Mouse (Mus musculus) liver, embryonic 14.5 days (tissue): Measurements from ENCODE around the gene Ecsit. TPM values are rescaled to one million over a fixed set of nuclear protein-coding genes. Genes with fewer than 3 reads are reported as not detected.
"Not testable (repeated sequence)": the region's sequence is repeated elsewhere in the genome, so short reads cannot be mapped to it uniquely, and the experiment has no call there.

Source experiments
- ATAC-seq: fragments of 200-750 bp; cut with Nextera tagmentation; 2 replicates; pipeline ENCODE4 v1.8.0; 2017; ENCODE audit warnings: moderate number of reproducible peaks, mild to moderate bottlenecking, moderate library complexity; ENCODE audit not compliant: insufficient read depth
- DNase-seq, 3 experiments: peaks; one replicate each; pipeline ENCODE4 v3.0.0-alpha.2; 2012 to 2013; ENCODE audit warnings: low read depth in 3 of 3, low spot score in 3 of 3
- H3K27ac ChIP-seq: fragments of 300-500 bp; sonication (generic); 2 replicates; pipeline ENCODE4 v1.5.1; 2014; ENCODE audit warnings: moderate library complexity, mild to moderate bottlenecking, control low read depth, inconsistent platforms
- H3K27me3 ChIP-seq: fragments of 300-500 bp; sonication (generic); 2 replicates; pipeline ENCODE4 v1.6.1; 2014; ENCODE audit warnings: mild to moderate bottlenecking, low read length, moderate library complexity; ENCODE audit not compliant: control insufficient read depth, insufficient read depth
- H3K36me3 ChIP-seq: fragments of 300-500 bp; sonication (generic); replicated peaks from 2 replicates; pipeline ENCODE4 v1.6.1; 2014; ENCODE audit warnings: low read depth; ENCODE audit not compliant: control insufficient read depth, insufficient read depth
- H3K4me1 ChIP-seq, 2 experiments: fragments of 200-500 bp in 1 of 2; fragments of 300-500 bp in 1 of 2; sonication (generic) in 1 of 2; replicated peaks; 2 replicates each; pipeline ENCODE4 v1.6.1; 2012 to 2014; ENCODE audit warnings: antibody characterized with exemption in 1 of 2, inconsistent platforms in 1 of 2, low read length in 1 of 2; ENCODE audit not compliant: control insufficient read depth in 2 of 2, insufficient read depth in 2 of 2
- H3K4me2 ChIP-seq: fragments of 300-500 bp; sonication (generic); 2 replicates; pipeline ENCODE4 v1.6.1; 2014; ENCODE audit warnings: low read depth, mild to moderate bottlenecking, control low read depth, moderate library complexity
- H3K4me3 ChIP-seq, 2 experiments: fragments of 200-500 bp in 1 of 2; fragments of 300-500 bp in 1 of 2; sonication (generic) in 1 of 2; 2 replicates each; pipeline ENCODE4 v1.5.1; 2012 to 2014; ENCODE audit warnings: low read depth in 2 of 2, low read length in 2 of 2, mild to moderate bottlenecking in 2 of 2, control low read depth in 1 of 2, inconsistent platforms in 1 of 2, moderate library complexity in 1 of 2; ENCODE audit not compliant: insufficient read depth in 1 of 2
- H3K9ac ChIP-seq: fragments of 300-500 bp; sonication (generic); replicated peaks from 2 replicates; pipeline ENCODE4 v1.6.1; 2014; ENCODE audit warnings: mild to moderate bottlenecking, control low read depth, moderate library complexity
- H3K9me3 ChIP-seq: fragments of 300-500 bp; sonication (generic); 2 replicates; pipeline ENCODE4 v1.6.1; 2016; ENCODE audit warnings: low read length, mixed read lengths; ENCODE audit not compliant: control insufficient read depth
- CTCF ChIP-seq: IDR thresholded peaks from 2 replicates; pipeline ENCODE4 v1.5.1; 2016; ENCODE audit warnings: antibody characterized with exemption, low read depth, control low read depth
- EP300 ChIP-seq: IDR thresholded peaks from 2 replicates; pipeline ENCODE4 v1.6.1; 2016; ENCODE audit warnings: antibody characterized with exemption, low read depth
- WGBS: fragments of 180-500 bp; shearing (Covaris S2); extraction: QIAGEN DNeasy Blood & Tissue Kit; methylation state at CpG from one replicate; pipeline ENCODE4 v1.1.7; 2014; ENCODE audit not compliant: insufficient replicate concordance; 5-methylcytosine and 5-hydroxymethylcytosine counted together
- polyA plus RNA-seq, 2 experiments: library from polyadenylated mRNA; depleted of rRNA in 1 of 2; stranded (reverse) in 1 of 2; unstranded in 1 of 2; fragments of >200 nt; fragmentation: Nextera tagmentation in 1 of 2; extraction: Ambion mirVana in 1 of 2; gene quantifications; 2 replicates each; pipeline versions ENCODE4 v1.2.1 to v1.2.3; 2012 to 2014

The Ecsit gene
- polyA plus RNA-seq, 2 experiments, result 14.6 to 16.8 TPM

- Histone ChIP-seq H3K9ac (no peak overlapping the region), H3K4me3 (no peak overlapping the region), H3K9me3 (no peaks in the 10 kb centered on the region), H3K36me3 (no peaks in the 10 kb centered on the region; the same call in 1 of the 2 replicates), H3K27me3 (no peaks in the 10 kb centered on the region), H3K27ac (no peak overlapping the region), H3K4me2 (no peak overlapping the region), H3K4me1 (no peaks in the 10 kb centered on the region; a peak in 1 of 4 replicates)
- DNase-seq, result no peak
- no peak for ATAC-seq
- WGBS, result 90% methylated on average over 23 of the region's 23 CpGs
- TF ChIP-seq EP300 (no peak), CTCF (no peak)
Observed at GRCm38 (mm10) chr9:22076223-22076622, 9.0 kb downstream of the Ecsit start.

GRCm38 (mm10) chr9:22075778-22076177 is 9.5 kb downstream of the Ecsit start:
- not testable (repeated sequence) for H3K27me3 ChIP-seq, DNase-seq, H3K4me2 ChIP-seq, ATAC-seq, H3K9ac ChIP-seq, H3K36me3 ChIP-seq, H3K4me3 ChIP-seq, H3K27ac ChIP-seq, H3K4me1 ChIP-seq, H3K9me3 ChIP-seq
- 70% methylated on average over 5 of the region's 5 CpGs for WGBS

- H3K36me3 ChIP-seq, result no peaks in the 10 kb centered on the region; the same call in 1 of the 2 replicates
- DNase-seq (no peak), ATAC-seq (no peak)
- H3K9me3 ChIP-seq, result no peaks in the 10 kb centered on the region
- TF ChIP-seq CTCF, result no peak
- no peak for TF ChIP-seq EP300
- peaks cover 0 to 6% of the 10 kb centered on the region in 2 experiments; a peak in 2 of 4 replicates for H3K4me1 ChIP-seq
- no peak overlapping the region for H3K4me2 ChIP-seq
- no peak overlapping the region for H3K4me3 ChIP-seq
- no peaks in the 10 kb centered on the region for H3K27me3 ChIP-seq
- H3K9ac ChIP-seq, result no peak overlapping the region
- 85% methylated on average over 4 of the region's 4 CpGs for WGBS
- H3K27ac ChIP-seq, result no peak overlapping the region
Observed at GRCm38 (mm10) chr9:22072276-22072675, 13.0 kb downstream of the Ecsit start.

- Histone ChIP-seq H3K27me3 (no peaks in the 10 kb centered on the region), H3K9me3 (no peaks in the 10 kb centered on the region), H3K36me3 (no peaks in the 10 kb centered on the region; the same call in 1 of the 2 replicates), H3K27ac (peak within 1 kb of the TSS; percentile 69), H3K9ac (peak within 1 kb of the TSS; percentile 75), H3K4me2 (peak within 1 kb of the TSS; percentile 73), H3K4me3 (peak within 1 kb of the TSS; percentile 75 to 87), H3K4me1 (peaks cover 0 to 6% of the 10 kb centered on the region in 2 experiments; a peak in 2 of 4 replicates)
- peak; percentile 36 for TF ChIP-seq EP300
- TF ChIP-seq CTCF, result peak; percentile 28; the same call in 1 of the 2 replicates
- WGBS, result 1% methylated on average over 74 of the region's 87 CpGs
- DNase-seq (peak; percentile 90 to 91 (median 90)), ATAC-seq (peak; percentile 94)
Observed at GRCm38 (mm10) chr9:22070791-22071573, 14.3 kb downstream of the Ecsit start, which contains the start of the genes Gm49318 and Zfp653. Gm49318 (minus strand) TSS chr9:22071259. Zfp653 (minus strand) TSS chr9:22071376.

GRCm38 (mm10) chr9:22069881-22070553 is 15.2 kb downstream of the Ecsit start:
- H3K27ac ChIP-seq, result no peak overlapping the region
- DNase-seq, result no peak
- H3K27me3 ChIP-seq, result no peaks in the 10 kb centered on the region
- H3K4me2 ChIP-seq, result peak overlapping the region; percentile 73
- no peaks in the 10 kb centered on the region for H3K9me3 ChIP-seq
- H3K4me3 ChIP-seq, result peak overlapping the region; percentile 57 to 75
- H3K36me3 ChIP-seq, result no peaks in the 10 kb centered on the region; the same call in 1 of the 2 replicates
- ATAC-seq, result no peak
- H3K9ac ChIP-seq, result no peak overlapping the region
- peaks cover 0 to 6% of the 10 kb centered on the region in 2 experiments; a peak in 2 of 4 replicates for H3K4me1 ChIP-seq
- WGBS, result 64% methylated on average over 4 of the region's 4 CpGs
- TF ChIP-seq EP300 (no peak), CTCF (no peak)
